Mouse (Mus musculus): ENCODE data around the gene Mtrr. TPM values are rescaled to one million over a fixed set of nuclear protein-coding genes. Genes with fewer than 3 reads are reported as not detected.
A peak's percentile ranks its signal among the peaks of the same experiment; 100 is the strongest.

Mtrr gene
- 10 to 100 TPM; 16.7 to 23.4 TPM for total RNA-seq (2021)
- long read RNA-seq, experiment 1, transcript Mtrr-201 (15 exons, 3,692 nt): major isoform, 7 of 13 reads
- long read RNA-seq, experiment 1, partial matches to known transcripts: 2 of 13 reads
- long read RNA-seq, experiment 1, other reads (novel, unspliced or antisense): 2 of 13 reads
- long read RNA-seq, experiment 2, transcript Mtrr-201 (15 exons, 3,692 nt): major isoform, 9 of 16 reads
- long read RNA-seq, experiment 2, partial matches to known transcripts: 3 of 16 reads
- long read RNA-seq, experiment 2, other reads (novel, unspliced or antisense): 2 of 16 reads

GRCm38 (mm10) chr13:68581747-68582516 is at the start of gene Mtrr, which contains the start of gene Fastkd3:
Gene Mtrr, minus strand, starts transcription at chr13:68582149.
Gene Fastkd3, plus strand, starts transcription at chr13:68582234.
- peak; percentile 98 to 99 for DNase-seq (ENCODE audit: low spot score in 2 of 2)

DNA sequence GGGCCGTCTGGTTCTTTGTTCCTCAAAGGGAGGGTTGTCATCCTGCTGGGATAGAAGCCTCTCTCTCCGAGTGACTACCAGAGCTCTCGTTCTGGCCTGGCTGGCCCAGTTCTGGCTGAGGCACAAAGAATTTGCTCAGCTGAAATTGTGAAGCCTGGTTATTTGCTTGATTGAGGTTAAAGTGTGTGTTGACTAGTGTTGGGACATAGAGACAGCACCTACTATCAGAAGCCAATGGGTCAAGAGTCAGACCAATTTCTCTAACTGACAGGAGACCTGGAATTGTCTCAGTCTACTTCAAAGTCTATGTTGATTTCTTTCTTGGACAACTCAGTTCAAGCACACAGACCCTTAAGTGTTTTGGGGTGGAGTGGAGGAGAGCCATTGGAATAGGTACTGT is 45.1 kb upstream of the Mtrr start:
- DNase-seq (ENCODE audit: low spot score in 2 of 2): no peak

DNA sequence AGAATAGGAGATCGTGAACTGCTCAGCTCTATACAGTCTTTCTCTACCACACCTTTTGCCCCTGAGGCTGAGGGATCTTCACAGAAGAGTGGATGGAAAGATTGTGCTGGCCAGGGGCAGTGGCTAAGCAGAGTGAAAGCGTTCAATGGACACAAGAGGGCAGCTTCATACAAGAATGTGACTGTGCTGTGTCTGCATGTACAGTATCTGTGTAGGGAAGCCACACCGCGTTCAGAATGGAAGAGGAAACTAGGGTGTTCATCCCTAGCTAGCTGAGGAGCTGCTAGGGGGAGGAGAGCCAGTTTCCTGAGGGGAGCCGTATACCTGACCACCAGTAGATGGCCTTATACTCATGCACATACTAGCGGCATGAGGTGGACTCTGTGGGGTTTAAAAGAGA is 40.8 kb upstream of the Mtrr start:
- DNase-seq (ENCODE audit: low spot score in 2 of 2): peak in 1 of 2 experiments; percentile 34

- DNase-seq (ENCODE audit: low spot score in 2 of 2): no peak
Measured at GRCm38 (mm10) chr13:68607652-68608405, 25.9 kb upstream of the Mtrr start.

GRCm38 (mm10) chr13:68605689-68606126 is 23.8 kb upstream of the Mtrr start:
- no peak for DNase-seq (ENCODE audit: low spot score in 2 of 2)

DNA sequence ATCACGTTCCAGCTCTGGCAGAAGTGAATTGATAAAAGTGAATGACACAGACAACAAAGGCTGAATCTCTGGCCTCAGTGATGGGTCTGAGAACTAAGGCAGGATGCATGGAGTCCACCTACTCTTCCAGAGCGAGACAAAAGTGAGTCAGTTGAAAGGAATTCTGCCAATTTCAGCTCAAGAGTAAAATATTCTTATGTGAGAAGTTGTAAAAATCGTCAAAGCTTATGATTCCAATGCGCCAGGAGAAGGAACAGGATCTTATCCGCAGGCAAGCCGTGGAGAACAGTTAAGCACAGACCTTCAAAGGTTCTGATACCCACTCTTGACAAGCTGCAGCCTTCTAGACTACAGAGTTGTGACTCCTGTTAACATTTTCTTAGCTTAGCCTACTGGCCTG is 21.1 kb upstream of the Mtrr start:
- no peak for DNase-seq (ENCODE audit: low spot score in 2 of 2)

DNA sequence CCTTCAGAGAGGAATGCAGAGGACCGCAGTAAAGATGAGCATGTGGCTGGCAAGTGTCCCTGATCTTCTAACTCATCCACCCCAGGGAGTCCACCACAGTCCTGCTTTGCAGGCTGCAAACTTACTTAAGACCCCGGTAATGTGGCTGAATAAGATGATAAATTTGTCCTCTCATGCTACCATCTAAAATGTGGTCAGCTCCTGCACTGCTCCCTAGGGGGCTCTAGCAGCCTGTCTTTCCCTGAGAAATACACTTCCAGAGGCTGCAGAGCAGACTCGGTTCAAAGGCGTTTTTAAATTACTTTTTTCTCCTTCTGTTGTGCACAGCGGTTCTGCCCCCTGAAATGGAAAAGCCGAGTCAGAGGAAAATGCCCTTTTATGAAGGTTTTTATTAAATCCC is 19.2 kb upstream of the Mtrr start:
- DNase-seq (ENCODE audit: low spot score in 2 of 2): peak in 1 of 2 experiments; percentile 71

DNA sequence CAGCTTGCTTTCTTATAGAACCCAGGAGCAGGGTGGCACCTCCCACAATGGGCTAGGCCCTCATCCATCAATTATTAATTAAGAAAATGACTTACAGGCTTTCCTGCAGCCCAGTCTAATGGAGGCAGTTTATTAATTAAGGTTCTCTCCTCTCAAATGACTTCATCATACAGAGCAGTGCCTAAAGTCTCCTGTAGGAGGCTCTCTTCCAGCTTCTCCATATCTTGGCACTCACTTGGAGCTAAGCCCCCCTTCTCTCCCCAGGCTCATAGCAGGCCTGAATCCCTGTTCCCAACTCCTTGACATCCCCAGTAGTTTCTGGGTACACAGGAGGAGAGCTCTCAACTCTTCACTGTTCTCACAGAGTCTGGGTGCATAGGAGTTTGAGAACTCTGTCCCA is 17.0 kb upstream of the Mtrr start:
- DNase-seq (ENCODE audit: low spot score in 2 of 2): no peak

- DNase-seq (ENCODE audit: low spot score in 2 of 2): no peak
Measured at GRCm38 (mm10) chr13:68597667-68598066, 15.7 kb upstream of the Mtrr start.

DNA sequence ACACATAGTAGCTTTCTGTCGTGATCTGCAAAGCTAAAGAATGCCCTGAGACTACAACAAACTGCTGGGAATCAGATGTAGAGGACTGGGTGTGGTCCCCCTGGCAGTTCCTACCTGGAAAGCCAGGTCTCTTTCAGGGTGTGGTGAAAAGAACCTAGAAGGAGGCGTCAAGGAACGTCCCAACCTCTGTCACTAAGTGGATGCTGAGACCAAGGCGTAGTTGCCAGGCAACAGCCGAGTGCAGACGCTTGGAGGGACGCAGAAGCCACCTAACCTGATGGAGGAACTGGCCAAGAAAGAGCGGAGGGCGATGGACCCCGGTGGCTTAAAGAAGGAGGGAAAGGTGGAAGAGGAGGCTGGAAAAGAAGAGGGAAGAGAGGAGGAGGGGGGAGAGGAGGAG is 15.2 kb upstream of the Mtrr start, which contains the start of gene 1700001L19Rik:
Gene 1700001L19Rik (plus strand): TSS at position 223 of the 400 bp plus-strand sequence.
- no peak for DNase-seq (ENCODE audit: low spot score in 2 of 2)

DNA sequence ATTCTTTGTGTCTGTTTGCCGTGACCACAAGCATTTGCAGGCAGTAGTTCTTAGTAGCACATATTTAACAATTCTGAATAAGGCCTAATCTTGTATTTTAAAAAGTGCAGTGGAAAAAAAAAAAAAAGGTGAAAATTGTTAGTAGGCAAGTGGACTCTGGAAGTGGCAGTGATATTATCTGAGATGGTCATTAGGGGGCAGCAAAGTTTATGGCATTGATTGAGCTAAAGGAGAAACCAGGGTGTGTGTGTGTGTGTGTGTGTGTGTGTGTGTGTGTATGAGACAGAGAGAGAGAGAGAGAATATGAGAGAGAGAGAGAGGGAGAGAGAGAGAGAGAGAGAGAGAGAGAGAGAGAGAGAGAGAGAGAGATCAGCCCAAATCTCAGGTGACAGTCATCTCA is 11.8 kb upstream of the Mtrr start:
- DNase-seq (ENCODE audit: low spot score in 2 of 2): no peak

- no peak for DNase-seq (ENCODE audit: low spot score in 2 of 2)
Measured at GRCm38 (mm10) chr13:68588352-68588751, 6.4 kb upstream of the Mtrr start.

GRCm38 (mm10) chr13:68585441-68585840 is 3.5 kb upstream of the Mtrr start:
- DNase-seq (ENCODE audit: low spot score in 2 of 2): no peak

DNA sequence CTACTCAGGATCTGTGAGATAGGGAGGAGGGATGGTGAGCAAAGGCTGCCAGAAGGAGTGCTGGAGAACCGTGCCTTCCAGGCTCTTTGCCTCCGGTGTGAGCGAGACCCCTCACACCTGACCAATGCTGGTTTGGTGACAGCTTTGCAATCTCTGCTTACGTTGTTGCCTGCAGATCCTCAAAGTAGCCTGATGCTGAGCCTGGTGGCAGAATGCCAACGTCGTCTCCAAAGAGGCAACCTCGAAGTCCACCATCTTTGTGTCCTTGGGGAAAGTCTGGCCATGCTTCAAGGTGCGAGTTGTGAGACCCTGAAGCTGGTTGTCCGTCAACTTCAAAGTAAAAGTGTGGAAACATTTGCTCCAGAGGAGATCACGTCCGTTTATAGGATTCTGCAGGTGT is 2.0 kb upstream of the Mtrr start:
- DNase-seq (ENCODE audit: low spot score in 2 of 2): no peak

DNA sequence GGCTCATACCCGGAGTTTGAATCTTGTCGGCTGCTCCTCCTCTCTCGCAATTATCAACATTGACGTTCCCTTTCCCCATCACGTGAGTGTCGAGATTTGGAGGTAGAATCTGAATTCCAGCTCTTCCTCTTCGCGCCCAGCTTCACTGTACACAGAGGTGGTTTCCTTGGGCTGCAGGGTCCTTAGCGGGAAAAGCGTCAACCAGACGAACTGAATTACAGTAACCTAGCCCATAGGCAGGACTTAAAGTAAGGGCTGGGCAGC is 500 bp upstream of the Mtrr start:
- no peak for DNase-seq (ENCODE audit: low spot score in 2 of 2)

GRCm38 (mm10) chr13:68581086-68581740 is 736 bp downstream of the Mtrr start:
- no peak for DNase-seq (ENCODE audit: low spot score in 2 of 2)

GRCm38 (mm10) chr13:68577945-68578344 is 4.0 kb downstream of the Mtrr start:
- DNase-seq (ENCODE audit: low spot score in 2 of 2): peak; percentile 72 to 87

GRCm38 (mm10) chr13:68574398-68574797 is 7.6 kb downstream of the Mtrr start:
- no peak for DNase-seq (ENCODE audit: low spot score in 2 of 2)

- DNase-seq (ENCODE audit: low spot score in 2 of 2): no peak
Measured at GRCm38 (mm10) chr13:68572966-68573913, 8.7 kb downstream of the Mtrr start.

DNA sequence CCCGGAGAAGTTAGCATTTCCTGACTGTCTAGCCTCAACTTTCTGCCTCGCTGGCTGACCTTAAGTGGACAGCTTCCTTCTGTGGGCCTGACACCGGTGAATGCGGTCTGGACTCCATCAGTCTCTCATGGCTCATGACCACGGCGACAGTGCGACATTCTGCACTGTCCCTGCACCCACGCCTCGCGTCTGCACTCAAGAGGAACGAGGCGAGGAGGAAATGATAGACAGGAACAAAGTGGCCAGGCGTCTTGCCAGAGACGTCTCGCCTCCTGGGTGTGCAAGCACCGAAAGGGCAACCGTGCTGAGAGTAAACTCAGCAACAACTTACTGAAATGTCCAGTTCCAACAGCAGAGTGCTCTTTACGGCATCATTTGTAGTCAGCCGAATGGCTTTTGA is 9.7 kb downstream of the Mtrr start:
- no peak for DNase-seq (ENCODE audit: low spot score in 2 of 2)

Data from layer of hippocampus, postnatal 14 days (tissue).